Mouse (Mus musculus): ENCODE measurements at regions not wholly inside any gene's neighbourhood (a gene's known extent, or its start where the extent isn't known, plus 50 kb on each side); places are given as distances from the start of the nearest gene placed in this dataset.

- H3K79me2 ChIP-seq (ENCODE audit: control insufficient read depth, insufficient read depth), result no peaks in the 10 kb centered on the region
- no peak overlapping the region for H3ac ChIP-seq (ENCODE audit: control insufficient read depth, insufficient read length, low read depth)
- TF ChIP-seq USF1 (IDR thresholded peaks at IDR 0.05; ENCODE audit: low read depth), result peak; percentile 84
- TF ChIP-seq CTCF (IDR thresholded peaks at IDR 0.05; ENCODE audit: control insufficient read depth, insufficient read depth, insufficient read length), result no peak
- no peak for TF ChIP-seq CEBPB (IDR thresholded peaks at IDR 0.05; ENCODE audit: low read depth)
- TF ChIP-seq MAX (IDR thresholded peaks at IDR 0.05), result no peak
- TF ChIP-seq MYOD1 (IDR thresholded peaks at IDR 0.05; ENCODE audit: control insufficient read depth, insufficient read length, low read depth), result no peak
- no peaks in the 10 kb centered on the region for H3K36me3 ChIP-seq (ENCODE audit: control insufficient read depth, insufficient read depth)
- H3K79me3 ChIP-seq (ENCODE audit: low read depth), result no peaks in the 10 kb centered on the region
- no peak overlapping the region for H3K4me3 ChIP-seq (ENCODE audit: insufficient read depth, poor library complexity, severe bottlenecking)
- H3K27me3 ChIP-seq (ENCODE audit: control insufficient read depth, insufficient read depth, insufficient read length), result no peaks in the 10 kb centered on the region
These were observed 216.4 kb downstream of the Glrx3 start for GRCm38 (mm10) chr7:137653837-137654236.

GRCm38 (mm10) chr7:137667165-137667564 is 229.8 kb downstream of the Glrx3 start:
- Histone ChIP-seq H3K79me3 (ENCODE audit: low read depth) (no peaks in the 10 kb centered on the region), H3K79me2 (ENCODE audit: control insufficient read depth, insufficient read depth) (no peaks in the 10 kb centered on the region), H3ac (ENCODE audit: control insufficient read depth, insufficient read length, low read depth) (no peak overlapping the region), H3K4me3 (ENCODE audit: insufficient read depth, poor library complexity, severe bottlenecking) (no peak overlapping the region), H3K36me3 (ENCODE audit: control insufficient read depth, insufficient read depth) (no peaks in the 10 kb centered on the region), H3K27me3 (ENCODE audit: control insufficient read depth, insufficient read depth, insufficient read length) (no peaks in the 10 kb centered on the region)
- no peak for TF ChIP-seq MYOG (IDR thresholded peaks at IDR 0.05; ENCODE audit: control insufficient read depth, extremely low read depth, insufficient read length)
- no peak for TF ChIP-seq CEBPB (IDR thresholded peaks at IDR 0.05; ENCODE audit: low read depth)
- no peak for TF ChIP-seq MAX (IDR thresholded peaks at IDR 0.05)
- TF ChIP-seq MYOD1 (IDR thresholded peaks at IDR 0.05; ENCODE audit: control insufficient read depth, insufficient read length, low read depth), result no peak
- no peak for TF ChIP-seq USF1 (IDR thresholded peaks at IDR 0.05; ENCODE audit: low read depth)
- no peak for TF ChIP-seq FOSL1 (IDR thresholded peaks at IDR 0.05; ENCODE audit: insufficient read depth, low read length, poor library complexity, severe bottlenecking)
- TF ChIP-seq CTCF (IDR thresholded peaks at IDR 0.05; ENCODE audit: control insufficient read depth, insufficient read depth, insufficient read length), result no peak

- no peak for TF ChIP-seq MYOG (IDR thresholded peaks at IDR 0.05; ENCODE audit: control insufficient read depth, extremely low read depth, insufficient read length)
- TF ChIP-seq CTCF (IDR thresholded peaks at IDR 0.05; ENCODE audit: control insufficient read depth, insufficient read depth, insufficient read length), result no peak
- TF ChIP-seq MAX (IDR thresholded peaks at IDR 0.05), result no peak
- TF ChIP-seq MYOD1 (IDR thresholded peaks at IDR 0.05; ENCODE audit: control insufficient read depth, insufficient read length, low read depth), result no peak
- TF ChIP-seq CEBPB (IDR thresholded peaks at IDR 0.05; ENCODE audit: low read depth), result no peak
- no peak for TF ChIP-seq USF1 (IDR thresholded peaks at IDR 0.05; ENCODE audit: low read depth)
- TF ChIP-seq FOSL1 (IDR thresholded peaks at IDR 0.05; ENCODE audit: insufficient read depth, low read length, poor library complexity, severe bottlenecking), result no peak
- no peaks in the 10 kb centered on the region for H3K27me3 ChIP-seq (ENCODE audit: control insufficient read depth, insufficient read depth, insufficient read length)
- H3K79me2 ChIP-seq (ENCODE audit: control insufficient read depth, insufficient read depth), result no peaks in the 10 kb centered on the region
- no peaks in the 10 kb centered on the region for H3K79me3 ChIP-seq (ENCODE audit: low read depth)
- H3ac ChIP-seq (ENCODE audit: control insufficient read depth, insufficient read length, low read depth), result no peak overlapping the region
- H3K36me3 ChIP-seq (ENCODE audit: control insufficient read depth, insufficient read depth), result no peaks in the 10 kb centered on the region
- H3K4me3 ChIP-seq (ENCODE audit: insufficient read depth, poor library complexity, severe bottlenecking), result no peak overlapping the region
These were observed 233.7 kb downstream of the Glrx3 start for GRCm38 (mm10) chr7:137671156-137671555.

GRCm38 (mm10) chr7:137674596-137674995 is 237.2 kb downstream of the Glrx3 start:
- no peak overlapping the region for H3K4me3 ChIP-seq (ENCODE audit: insufficient read depth, poor library complexity, severe bottlenecking)
- H3K79me3 ChIP-seq (ENCODE audit: low read depth), result no peaks in the 10 kb centered on the region

GRCm38 (mm10) chr7:137675381-137675780 is 238.0 kb downstream of the Glrx3 start:
- no peaks in the 10 kb centered on the region for H3K36me3 ChIP-seq (ENCODE audit: control insufficient read depth, insufficient read depth)
- H3K79me2 ChIP-seq (ENCODE audit: control insufficient read depth, insufficient read depth), result no peaks in the 10 kb centered on the region
- no peak for TF ChIP-seq CEBPB (IDR thresholded peaks at IDR 0.05; ENCODE audit: low read depth)
- no peak for TF ChIP-seq MYOG (IDR thresholded peaks at IDR 0.05; ENCODE audit: control insufficient read depth, extremely low read depth, insufficient read length)
- TF ChIP-seq USF1 (IDR thresholded peaks at IDR 0.05; ENCODE audit: low read depth), result no peak
- no peak for TF ChIP-seq MAX (IDR thresholded peaks at IDR 0.05)
- TF ChIP-seq MYOD1 (IDR thresholded peaks at IDR 0.05; ENCODE audit: control insufficient read depth, insufficient read length, low read depth), result no peak
- TF ChIP-seq FOSL1 (IDR thresholded peaks at IDR 0.05; ENCODE audit: insufficient read depth, low read length, poor library complexity, severe bottlenecking), result no peak
- no peak for TF ChIP-seq CTCF (IDR thresholded peaks at IDR 0.05; ENCODE audit: control insufficient read depth, insufficient read depth, insufficient read length)
- H3K27me3 ChIP-seq (ENCODE audit: control insufficient read depth, insufficient read depth, insufficient read length), result no peaks in the 10 kb centered on the region
- H3ac ChIP-seq (ENCODE audit: control insufficient read depth, insufficient read length, low read depth), result no peak overlapping the region
- H3K79me3 ChIP-seq (ENCODE audit: low read depth), result no peaks in the 10 kb centered on the region
- no peak overlapping the region for H3K4me3 ChIP-seq (ENCODE audit: insufficient read depth, poor library complexity, severe bottlenecking)

More at GRCm38 (mm10) chr7:137674596-137674995, 237.2 kb downstream of the Glrx3 start:
- no peaks in the 10 kb centered on the region for H3K79me2 ChIP-seq (ENCODE audit: control insufficient read depth, insufficient read depth)
- no peak for TF ChIP-seq FOSL1 (IDR thresholded peaks at IDR 0.05; ENCODE audit: insufficient read depth, low read length, poor library complexity, severe bottlenecking)
- no peaks in the 10 kb centered on the region for H3K27me3 ChIP-seq (ENCODE audit: control insufficient read depth, insufficient read depth, insufficient read length)
- H3ac ChIP-seq (ENCODE audit: control insufficient read depth, insufficient read length, low read depth), result no peak overlapping the region
- H3K36me3 ChIP-seq (ENCODE audit: control insufficient read depth, insufficient read depth), result no peaks in the 10 kb centered on the region

- H3K27me3 ChIP-seq (ENCODE audit: control insufficient read depth, insufficient read depth, insufficient read length), result no peaks in the 10 kb centered on the region
- H3K79me2 ChIP-seq (ENCODE audit: control insufficient read depth, insufficient read depth), result no peaks in the 10 kb centered on the region
- H3K4me3 ChIP-seq (ENCODE audit: insufficient read depth, poor library complexity, severe bottlenecking), result no peak overlapping the region
- no peaks in the 10 kb centered on the region for H3K79me3 ChIP-seq (ENCODE audit: low read depth)
- H3ac ChIP-seq (ENCODE audit: control insufficient read depth, insufficient read length, low read depth), result no peak overlapping the region
- H3K36me3 ChIP-seq (ENCODE audit: control insufficient read depth, insufficient read depth), result no peaks in the 10 kb centered on the region
- TF ChIP-seq USF1 (IDR thresholded peaks at IDR 0.05; ENCODE audit: low read depth) (no peak), MYOD1 (IDR thresholded peaks at IDR 0.05; ENCODE audit: control insufficient read depth, insufficient read length, low read depth) (no peak), MYOG (IDR thresholded peaks at IDR 0.05; ENCODE audit: control insufficient read depth, extremely low read depth, insufficient read length) (no peak), CTCF (IDR thresholded peaks at IDR 0.05; ENCODE audit: control insufficient read depth, insufficient read depth, insufficient read length) (no peak), FOSL1 (IDR thresholded peaks at IDR 0.05; ENCODE audit: insufficient read depth, low read length, poor library complexity, severe bottlenecking) (no peak), MAX (IDR thresholded peaks at IDR 0.05) (no peak), CEBPB (IDR thresholded peaks at IDR 0.05; ENCODE audit: low read depth) (no peak)
These were observed 247.4 kb downstream of the Glrx3 start for GRCm38 (mm10) chr7:137684826-137685225.

Data from C2C12 (cell line).